Mouse (Mus musculus): ENCODE measurements around the gene Card10.

The Card10 gene

DNA sequence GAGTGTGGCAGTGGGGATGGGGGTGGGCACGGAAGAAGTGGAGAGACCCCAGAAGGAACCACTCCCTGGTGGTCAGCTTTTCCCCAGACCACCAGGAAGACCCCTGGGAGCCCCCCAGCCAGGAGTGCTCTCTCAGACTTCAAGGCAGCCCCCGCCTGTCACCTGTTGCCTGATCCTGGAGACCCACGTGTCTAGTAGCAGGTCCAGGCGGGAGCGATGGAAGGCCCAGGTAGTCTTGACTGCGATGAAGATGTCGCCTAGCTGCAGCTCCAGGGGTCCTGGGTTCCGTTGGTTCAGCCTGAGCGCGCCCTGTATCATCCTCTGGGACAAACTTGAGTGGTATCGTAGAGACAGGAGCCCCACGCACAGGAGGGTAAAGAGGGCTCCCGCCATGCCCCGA lies 30.0 kb downstream of the Card10 start:
- no peak for DNase-seq (ENCODE audit: low read depth, low spot score)

DNA sequence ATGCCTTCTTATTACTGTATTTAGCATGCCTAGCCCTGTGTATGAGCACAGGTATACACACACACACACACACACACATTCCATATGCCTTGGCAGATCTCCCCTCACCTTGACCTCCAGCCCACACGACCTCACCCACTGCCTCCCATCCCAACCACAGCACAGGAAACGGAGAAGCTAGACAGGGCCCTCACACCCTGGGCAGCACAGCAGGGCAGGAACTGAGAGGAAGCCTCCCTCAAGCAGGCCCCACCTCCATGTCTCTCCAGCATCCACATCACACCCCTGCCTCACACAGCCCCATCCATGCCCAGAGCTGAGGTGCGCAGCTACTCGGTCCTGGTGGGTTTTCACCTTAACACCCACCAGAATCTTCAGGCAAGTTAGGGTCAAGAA lies 30.5 kb downstream of the Card10 start:
- DNase-seq (ENCODE audit: low read depth, low spot score), result no peak

DNA sequence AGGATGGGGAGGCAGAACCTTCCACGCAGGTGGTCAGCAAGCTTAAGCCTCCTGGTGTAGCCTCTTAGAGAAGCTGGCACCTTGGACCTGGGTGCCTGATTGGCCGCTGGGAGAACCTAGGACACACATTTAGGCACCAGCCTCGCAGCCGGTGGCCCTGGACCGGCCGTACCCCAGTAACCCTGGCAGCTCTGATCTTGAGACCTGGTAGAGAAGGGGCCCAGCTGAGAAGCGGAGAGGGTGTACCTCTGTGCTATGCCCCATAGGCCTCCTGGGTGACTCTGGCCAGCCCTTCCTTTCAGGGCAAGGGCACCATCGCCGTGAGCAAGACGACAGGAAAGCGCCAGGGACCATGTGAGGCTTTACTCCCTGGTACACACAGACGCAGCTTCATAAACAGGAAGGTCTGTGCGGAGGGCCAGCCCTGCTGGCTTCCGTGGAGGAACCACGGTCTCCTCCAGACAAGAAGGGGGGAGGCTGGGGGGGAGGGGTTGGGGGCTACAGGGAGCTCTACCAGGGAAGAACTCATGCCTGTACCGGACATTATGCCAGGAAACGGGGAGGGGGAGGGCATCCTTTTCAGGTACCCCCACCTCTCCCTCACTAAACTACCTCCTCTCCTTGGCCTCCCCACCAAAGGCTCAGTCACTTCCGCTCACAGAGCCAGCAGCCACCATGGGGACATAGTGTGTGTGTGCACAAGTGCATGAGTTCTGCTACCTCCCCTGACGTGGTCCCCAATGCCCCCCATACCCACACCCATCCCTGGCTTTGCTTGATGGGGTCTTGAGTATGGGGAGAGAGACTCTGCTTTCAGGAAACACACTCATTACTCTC lies 31.1 kb downstream of the Card10 start:
- DNase-seq (ENCODE audit: low read depth, low spot score), result peak; percentile 23

DNA sequence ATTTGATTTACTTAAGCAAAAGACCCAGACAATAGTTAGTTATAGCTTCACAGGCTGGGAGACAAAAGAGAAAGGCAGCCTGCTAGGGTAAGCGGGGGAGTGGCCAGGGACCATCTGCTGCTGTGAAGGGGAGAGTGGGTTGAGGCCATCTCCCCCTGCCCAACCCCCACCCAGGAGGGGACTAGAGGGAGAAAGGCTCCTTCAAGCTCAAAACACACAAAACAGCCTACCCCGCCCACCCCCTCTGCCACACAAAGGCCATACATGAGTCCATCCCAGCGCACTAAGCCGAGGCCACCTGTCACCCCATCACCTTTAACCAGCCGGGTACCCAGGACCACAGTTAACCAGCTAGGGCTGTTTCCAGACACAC lies 31.9 kb downstream of the Card10 start:
- peak; percentile 40 for DNase-seq (ENCODE audit: low read depth, low spot score)

DNA sequence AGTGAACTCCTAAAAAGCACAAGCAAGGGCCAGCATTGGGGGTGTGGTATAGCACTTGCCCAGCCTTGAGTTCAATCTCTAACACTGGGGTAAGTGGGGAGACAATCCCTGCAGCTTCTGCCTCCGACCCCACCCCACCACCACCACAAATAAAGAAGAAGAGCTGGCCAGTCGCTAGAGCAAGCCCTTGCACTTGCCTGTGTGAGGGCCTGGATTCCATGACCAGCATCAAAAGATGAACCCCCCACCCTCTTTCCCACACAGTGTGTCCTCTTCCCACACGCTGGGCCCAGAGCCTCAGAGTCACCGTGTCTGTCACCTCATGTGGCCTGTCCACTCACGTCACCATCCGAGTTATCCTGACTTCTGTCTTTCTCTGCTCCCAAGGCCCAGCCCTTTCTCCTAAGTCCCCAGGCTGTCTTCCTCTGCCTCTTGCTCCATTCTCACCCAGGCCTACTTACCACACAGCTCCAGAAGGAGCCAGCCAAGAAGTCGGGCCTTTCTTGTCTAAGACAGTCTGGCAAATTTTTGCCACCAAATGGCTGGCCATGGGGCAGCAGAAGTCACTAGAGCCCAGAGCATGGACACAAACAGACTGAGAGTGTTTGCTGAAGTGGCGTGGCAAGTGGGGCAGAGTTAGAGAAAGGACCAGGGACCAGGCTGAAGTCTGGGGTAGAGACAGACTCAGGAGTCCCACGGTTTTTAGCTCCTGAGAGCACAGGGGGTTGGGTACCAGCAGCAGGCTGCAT lies 32.4 kb downstream of the Card10 start:
- DNase-seq (ENCODE audit: low read depth, low spot score), result no peak

DNA sequence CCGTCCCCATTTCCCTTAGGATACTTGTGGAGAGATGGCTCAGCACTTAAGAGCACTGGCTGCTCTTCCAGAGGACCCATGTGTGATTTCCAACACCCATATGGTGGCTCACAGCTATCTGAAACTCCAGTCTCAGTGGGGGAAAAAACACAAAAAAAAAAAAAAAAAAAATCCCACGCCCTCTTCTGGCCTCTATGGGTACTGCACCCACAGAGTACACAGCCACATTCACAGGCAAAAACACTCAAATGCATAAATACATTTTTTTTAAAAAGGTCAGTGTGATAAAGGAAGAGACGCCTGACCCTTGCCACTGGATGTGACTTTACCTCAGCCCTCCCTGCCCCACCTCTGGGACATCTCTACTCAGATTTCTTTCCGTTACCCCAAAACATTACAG lies 33.8 kb downstream of the Card10 start:
- no peak for DNase-seq (ENCODE audit: low read depth, low spot score)

DNA sequence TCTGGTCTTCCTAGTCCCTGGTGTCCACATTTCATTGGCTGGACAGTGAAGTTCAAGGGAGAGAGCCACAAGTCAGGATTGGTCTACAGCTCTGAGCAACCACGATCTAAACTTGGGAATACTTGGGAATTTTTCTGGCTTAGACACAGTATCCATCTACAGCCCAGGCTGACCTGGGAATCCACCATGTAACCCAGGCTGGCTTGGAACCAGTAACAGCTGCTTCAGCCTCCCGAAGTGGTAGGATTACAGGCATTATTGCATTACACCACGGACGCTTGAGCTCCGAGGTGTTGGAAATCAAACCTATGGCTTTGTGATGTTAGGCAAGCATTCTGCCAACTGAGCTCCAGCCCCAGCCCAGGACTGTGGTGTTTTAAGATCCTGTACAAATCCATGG lies 39.1 kb downstream of the Card10 start:
- DNase-seq (ENCODE audit: low read depth, low spot score), result no peak

DNA sequence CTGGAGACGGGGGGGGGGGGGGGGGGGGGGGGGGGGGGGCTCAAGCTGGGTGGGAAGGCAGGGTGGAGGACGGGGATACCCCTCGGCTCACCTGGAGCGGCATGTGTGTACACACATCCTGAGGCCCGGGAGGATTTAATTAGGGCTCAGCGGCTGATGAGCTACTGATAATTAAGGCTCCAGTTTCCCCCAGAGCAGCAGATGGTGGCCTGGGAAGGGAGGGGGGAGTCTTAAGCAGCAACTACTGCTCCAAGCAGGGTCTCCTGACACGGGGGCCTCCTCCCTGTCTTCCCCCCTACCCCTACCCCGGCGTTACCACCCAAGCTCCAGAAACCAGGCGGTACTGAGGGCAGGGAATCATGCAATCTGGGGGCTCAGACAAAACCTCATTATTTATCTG lies 39.6 kb downstream of the Card10 start:
- no peak for DNase-seq (ENCODE audit: low read depth, low spot score)

DNA sequence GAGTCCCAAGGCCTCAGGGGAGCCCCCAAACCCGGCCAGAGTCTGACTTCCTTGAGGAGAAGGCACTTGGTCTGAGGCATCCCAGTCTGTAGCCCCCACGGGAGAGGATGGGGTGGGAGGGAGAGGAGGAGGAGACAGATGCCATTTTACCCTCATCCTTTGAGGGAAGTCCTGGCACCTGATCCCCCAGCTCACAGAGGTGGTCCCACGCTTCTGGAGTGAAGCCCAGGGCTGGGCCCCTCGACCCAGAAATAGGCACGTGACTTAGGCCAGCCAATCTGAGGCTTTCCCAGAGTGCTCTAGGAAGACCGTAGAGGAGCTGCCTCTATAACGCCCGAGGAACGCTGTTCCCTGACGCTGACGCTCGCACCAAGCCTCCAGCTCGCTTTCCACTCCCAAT lies 41.7 kb downstream of the Card10 start:
- no peak for DNase-seq (ENCODE audit: low read depth, low spot score)

DNA sequence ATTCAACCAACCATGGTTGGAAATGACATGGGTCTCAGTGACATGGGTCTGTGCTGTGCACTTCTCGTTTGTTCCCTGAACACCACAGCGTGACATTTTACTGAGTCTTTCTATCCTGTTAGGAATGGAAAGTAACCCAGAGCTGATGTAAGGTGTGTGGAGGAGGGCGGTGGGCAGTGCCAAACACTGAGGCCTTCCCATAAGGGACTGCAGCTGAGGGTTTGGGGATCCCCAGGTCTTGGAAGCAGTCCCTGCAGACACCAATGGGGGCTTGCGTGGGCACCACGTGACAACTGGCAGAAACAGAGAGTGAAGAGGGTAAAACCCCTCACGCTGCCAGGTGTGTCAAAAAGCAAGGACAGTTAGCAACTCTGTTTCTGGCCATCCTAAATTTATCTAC lies 44.7 kb downstream of the Card10 start:
- DNase-seq (ENCODE audit: low read depth, low spot score), result no peak

DNA sequence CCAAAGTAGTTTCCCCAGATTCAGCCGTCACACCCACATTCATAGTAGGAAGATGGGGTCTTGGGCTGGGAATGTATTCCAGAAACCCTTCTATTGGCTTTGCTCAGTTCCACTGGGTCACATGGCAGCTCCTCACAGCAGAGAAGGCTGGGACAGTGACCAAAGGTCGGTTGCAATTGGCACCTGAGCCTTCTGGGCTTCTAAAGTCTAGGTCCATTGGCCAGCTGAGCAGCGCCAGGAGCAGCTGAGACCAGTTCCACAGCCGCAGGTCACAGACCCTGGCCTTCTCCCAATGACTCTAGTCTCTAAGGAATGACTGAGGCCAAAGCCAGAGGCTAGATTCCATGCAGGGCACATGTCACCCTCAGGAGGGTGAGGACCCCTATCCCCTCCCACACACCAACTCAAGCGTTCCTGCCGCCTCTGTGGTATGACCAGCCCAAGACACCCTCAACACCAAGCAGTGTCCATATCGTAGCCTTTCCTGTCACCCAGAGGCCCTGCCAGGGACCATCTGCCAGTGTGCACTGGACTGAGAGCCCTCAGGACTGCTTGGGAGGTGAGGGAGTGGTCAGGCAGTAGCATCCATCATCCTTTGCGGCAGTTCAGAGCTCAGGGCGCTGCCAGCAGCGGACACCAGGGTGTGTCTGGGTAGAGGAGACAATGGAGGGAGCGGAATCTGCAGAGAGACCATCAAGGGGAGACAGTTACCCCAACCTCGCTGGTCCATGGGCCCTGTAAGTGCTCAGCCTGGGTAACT lies 46.7 kb downstream of the Card10 start:
- peak; percentile 39 for DNase-seq (ENCODE audit: low read depth, low spot score)

DNA sequence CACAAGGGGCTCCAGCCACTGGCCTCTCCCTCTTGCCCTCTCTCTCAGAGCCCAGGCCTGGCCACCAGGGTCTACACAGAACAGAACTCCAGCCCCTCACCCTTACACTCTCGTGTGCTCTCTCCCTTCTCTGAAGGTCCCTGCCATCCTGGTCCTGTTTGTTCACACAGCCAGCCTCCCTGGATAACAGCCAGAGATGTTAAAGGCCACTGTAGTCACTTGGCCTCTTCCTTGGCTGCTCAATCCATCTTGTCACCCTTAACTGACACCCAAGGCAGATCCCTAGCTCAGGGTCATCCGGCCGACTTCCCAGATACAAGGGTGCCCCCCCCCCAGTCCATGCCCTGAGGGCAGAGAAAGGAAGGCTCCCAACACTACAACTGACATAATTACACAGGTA lies 47.6 kb downstream of the Card10 start:
- no peak for DNase-seq (ENCODE audit: low read depth, low spot score)

DNA sequence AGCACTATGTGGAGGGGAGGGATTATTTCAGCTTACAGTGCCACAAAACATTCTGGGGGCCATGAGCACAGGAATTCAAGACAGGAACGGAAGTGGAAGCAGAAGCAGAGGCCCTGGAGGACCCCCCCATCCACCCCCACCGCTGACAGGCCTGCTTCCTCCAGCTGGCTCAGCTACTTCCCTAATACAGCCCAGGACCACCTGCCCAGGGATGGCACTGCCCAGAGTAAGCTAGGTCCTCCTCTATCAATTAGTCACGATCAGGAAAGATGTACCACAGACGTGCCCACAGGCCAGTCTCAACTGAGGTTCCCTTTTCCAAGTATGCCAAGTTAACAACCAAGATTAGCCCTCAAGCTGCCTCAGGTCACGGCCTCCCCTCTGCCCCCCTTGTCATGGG lies 48.7 kb downstream of the Card10 start:
- DNase-seq (ENCODE audit: low read depth, low spot score), result no peak

DNA sequence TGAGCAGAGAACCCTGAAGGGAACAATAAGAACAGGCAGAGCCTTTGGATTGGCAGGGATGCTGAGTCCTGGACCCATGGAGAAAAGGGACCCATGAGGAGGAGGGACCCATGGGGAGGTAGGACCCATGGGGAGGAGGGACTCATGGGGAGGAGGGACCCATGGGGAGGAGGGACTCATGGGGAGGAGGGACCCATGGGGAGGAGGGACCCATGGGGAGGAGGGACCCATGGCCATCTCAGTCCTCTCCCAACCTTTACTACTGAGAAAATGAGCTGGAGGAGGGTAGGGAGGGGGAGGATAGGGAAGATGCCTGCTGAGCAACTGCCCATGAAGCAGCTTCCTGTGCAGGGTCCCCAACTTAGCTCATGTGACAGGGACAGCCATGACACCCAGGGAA lies 49.9 kb downstream of the Card10 start:
- DNase-seq (ENCODE audit: low read depth, low spot score), result peak; percentile 75

DNA sequence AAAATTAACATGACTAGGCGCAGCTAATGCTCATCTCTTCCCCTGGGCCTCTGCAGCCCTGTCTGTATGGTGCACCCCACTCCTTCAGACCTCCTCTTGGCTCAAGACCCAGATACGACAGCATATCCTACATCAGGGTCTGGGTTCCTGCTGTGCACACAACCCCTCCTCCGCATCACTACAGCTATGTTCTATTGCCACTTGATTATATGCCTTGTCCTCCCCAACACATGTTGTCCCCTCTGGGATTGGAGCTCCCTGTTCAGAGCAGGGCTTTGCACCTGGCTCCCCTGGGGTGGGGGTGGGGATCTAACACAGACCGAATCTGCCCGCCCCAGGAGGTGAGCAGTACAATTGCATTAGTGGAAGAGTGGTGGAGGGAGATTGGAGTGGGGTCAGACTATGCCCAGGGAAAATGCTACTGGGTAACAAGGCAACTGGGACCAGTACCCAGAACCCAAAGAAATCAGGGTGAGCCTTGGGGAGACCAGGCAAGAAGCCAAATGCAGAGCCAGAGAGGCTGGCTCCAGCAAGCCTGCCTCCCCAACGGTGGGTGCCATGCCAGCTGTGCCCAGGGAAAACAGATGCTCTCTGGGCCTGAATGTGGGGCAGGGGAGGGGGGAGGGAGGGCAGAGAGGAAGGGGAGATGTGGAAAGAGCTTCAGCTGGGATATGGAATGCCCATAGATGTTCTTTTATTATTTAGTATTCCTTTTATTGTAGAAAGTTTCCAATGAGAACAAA lies 52.1 kb downstream of the Card10 start:
- DNase-seq (ENCODE audit: low read depth, low spot score), result no peak

DNA sequence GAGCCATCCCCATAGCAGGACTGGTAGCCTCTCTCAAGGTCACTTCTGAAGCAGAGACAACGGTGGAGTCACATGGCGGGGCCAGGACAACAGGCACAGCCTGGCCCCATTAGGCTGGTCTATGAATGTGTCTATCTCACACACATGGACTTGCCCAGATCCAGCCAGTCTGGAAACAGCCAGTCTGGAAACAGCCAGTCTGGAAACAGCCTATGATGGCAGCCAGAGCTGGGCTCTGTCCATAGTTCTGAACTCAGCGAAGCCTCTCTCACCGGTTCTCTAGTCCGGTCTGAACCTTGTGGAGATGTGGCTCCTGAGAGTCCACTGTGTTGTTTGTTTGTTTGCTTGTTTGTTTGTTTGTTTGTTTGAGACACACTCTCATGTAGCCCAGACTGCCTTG lies 53.0 kb downstream of the Card10 start:
- DNase-seq (ENCODE audit: low read depth, low spot score), result peak; percentile 90

DNA sequence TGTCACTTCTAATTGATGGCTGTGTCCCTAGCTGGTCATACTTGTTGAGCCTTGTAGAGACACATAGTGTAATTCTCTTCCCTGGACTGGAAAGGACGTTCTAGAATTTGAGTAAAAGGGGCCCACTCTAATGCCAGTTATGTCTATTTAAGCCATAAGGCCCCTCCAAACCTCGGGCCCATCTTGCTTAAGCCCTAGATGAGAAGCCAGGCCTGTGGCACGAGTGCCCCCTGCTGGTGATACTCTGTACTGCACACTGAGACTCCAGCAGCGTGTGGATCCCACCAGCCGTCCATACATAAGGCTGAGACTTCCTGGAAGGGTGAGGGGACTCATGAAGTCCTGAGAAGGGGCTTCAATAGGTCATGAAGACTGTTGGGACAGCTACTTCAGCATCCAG lies 58.6 kb downstream of the Card10 start:
- DNase-seq (ENCODE audit: low read depth, low spot score), result peak; percentile 57

DNA sequence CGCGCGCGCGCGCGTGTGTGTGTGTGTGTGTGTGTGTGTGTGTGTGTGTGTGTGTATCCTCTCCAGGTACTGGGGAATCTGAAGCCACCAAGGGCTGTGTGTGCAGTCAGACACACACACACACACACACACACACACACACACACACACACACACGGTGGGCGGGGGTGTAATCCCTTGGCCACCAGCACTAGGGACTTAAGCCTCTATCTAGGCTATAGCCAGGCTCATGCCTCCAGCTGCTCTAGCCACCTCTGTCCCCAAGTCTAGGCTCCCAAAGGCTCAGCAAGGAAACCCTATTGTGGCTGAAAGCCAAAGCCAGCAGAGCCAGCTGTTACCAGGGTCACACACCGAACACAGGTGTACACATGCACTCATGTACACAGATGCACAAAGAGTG lies 60.0 kb downstream of the Card10 start:
- DNase-seq (ENCODE audit: low read depth, low spot score), result no peak

DNA sequence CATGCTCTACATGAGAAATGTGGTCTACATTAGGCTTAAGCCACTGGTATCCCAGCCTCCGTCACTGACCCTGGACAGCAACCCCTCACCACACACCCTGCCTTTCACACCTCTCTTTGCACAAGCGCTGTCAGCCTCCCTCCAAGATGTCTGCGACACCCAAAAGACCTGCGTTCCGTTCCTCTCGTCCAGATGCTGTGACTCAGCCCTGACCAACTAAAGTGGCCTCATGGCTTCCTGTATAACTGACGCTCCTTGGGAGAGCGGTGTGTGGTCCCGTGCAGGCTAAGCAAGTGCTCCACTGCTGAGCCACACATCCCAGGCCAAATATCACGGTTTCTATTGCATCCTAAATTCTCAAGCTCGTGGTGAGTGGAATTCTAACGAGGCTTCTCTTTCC lies 62.2 kb downstream of the Card10 start:
- DNase-seq (ENCODE audit: low read depth, low spot score), result no peak

DNA sequence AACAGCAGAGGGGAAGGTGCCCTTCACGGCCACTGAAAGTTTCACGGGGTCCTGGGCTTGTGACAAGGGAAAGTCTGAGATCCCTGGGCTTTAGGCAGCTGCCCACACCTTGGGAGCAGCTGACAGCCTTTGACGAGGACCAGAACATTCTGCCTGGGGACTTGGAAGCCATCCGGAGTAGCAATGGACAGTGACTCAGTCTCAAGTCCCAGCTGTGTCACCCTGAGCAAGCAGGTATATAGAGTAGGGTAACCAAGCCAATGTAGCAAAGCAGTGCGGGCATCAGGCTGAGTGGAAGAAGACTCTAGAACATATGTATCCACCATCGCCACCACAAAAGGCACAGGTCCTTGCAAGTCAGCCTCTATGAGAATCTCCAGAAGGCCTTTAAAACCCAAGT lies 65.7 kb downstream of the Card10 start:
- no peak for DNase-seq (ENCODE audit: low read depth, low spot score)

DNA sequence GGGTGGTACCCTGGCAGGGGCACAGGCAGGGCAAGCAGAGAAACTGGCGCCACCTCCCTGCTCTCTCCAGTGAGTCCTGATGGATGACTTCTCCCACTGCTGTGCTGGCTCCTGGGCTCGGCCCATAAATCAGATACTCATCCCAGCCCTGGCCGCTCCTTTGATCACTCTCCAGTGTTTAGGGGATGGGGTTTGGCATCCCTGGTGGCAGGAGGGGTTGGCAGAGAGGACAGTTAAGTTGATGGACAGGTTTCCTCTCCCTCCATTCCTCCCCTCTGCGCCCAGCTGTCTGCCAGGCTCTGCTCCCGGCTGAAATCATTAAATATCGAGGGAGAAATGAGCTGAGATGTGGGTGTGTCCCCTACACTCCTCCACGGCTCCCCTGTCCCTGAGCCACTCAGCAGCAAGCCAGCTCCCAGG lies 66.2 kb downstream of the Card10 start:
- DNase-seq (ENCODE audit: low read depth, low spot score), result no peak

DNA sequence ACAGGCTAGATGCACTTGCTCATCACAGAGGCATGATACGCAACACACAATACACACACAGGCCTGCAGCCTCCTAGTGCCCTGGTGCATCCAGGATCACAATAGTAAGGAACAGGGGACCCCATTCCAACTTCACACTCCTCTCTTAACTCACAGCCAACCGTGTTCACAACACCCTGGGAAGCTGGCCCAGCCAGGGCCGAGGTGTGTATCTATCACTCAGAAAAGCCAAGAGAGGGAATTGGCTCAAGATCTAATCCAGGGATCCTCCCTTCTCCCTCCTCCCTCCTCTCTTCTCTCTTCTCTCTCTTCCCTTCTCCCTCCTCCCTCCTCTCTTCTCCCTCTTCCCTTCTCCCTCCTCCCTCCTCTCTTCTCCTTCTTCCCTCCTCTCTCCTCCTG lies 66.7 kb downstream of the Card10 start:
- no peak for DNase-seq (ENCODE audit: low read depth, low spot score)
